Mouse (Mus musculus): ENCODE measurements around the gene U2af2. TPM values are rescaled to one million over a fixed set of nuclear protein-coding genes. Genes with fewer than 3 reads are reported as not detected.

The U2af2 gene
- polyA plus RNA-seq, 1 experiment from 2014 or later = 136 TPM

DNA sequence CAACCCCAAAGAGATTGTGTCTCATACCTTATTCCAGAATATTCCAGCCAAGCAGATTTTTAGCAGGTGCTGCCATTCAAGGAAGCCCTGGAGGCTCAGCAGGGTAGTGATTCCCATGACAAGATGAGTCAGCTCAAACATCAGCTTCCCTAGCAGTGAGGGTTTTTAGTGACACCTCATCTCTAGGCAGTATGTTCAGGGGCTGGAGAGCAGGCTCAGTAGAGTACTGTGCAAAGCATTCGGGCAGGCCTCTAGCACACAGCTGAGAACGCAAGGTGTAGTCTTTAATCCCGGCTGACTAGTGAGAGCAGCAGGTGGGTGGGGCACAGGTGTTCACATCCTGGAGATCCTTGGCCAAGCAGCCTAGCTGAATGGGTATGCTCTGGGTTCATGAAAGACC is 37.9 kb downstream of the U2af2 start:
- Histone ChIP-seq H3K27ac (replicated peaks) (no peak overlapping the region), H3K9ac (replicated peaks) (no peak overlapping the region), H3K4me3 (no peak overlapping the region), H3K4me2 (replicated peaks) (no peak overlapping the region), H3K9me3 (no peaks in the 10 kb centered on the region), H3K4me1 (no peaks in the 10 kb centered on the region), H3K36me3 (peaks cover 38% of the 10 kb centered on the region), H3K27me3 (no peaks in the 10 kb centered on the region)
- ATAC-seq (replicated peaks) = no peak
- WGBS = 94% methylated on average over 3 of the region's 3 CpGs

DNA sequence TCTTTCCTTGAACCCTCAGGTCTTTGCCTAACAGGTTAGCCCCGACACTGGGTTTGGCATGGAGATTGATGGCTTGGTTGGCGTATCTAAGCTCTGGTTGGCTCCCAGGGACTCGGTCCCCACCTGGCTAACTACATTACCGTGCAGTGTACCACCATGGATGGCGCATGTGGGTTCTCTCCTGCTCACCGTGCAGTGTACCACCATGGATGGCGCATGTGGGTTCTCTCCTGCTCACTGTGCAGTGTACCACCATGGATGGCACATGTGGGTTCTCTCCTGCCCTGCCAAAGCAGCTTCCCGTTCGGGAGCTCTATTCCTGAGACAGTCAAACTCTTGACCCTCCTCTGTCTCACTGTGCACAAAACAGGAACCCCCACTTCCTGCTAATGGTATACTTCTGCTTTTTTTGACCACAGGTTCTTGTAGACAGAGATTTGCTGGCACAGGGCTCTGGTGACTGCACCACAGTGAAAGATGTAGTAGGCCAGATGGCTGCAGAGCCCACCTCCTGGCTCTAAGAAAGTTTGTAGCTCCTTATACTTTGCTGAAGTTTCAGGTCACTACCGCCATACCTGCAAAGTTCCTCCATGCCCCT is 39.2 kb downstream of the U2af2 start:
- Histone ChIP-seq H3K4me3 (no peak overlapping the region), H3K4me1 (no peaks in the 10 kb centered on the region), H3K36me3 (peaks cover 25% of the 10 kb centered on the region), H3K9me3 (no peaks in the 10 kb centered on the region), H3K4me2 (replicated peaks) (no peak overlapping the region), H3K27ac (replicated peaks) (no peak overlapping the region), H3K27me3 (no peaks in the 10 kb centered on the region), H3K9ac (replicated peaks) (no peak overlapping the region)
- ATAC-seq (replicated peaks) = no peak
- WGBS = 93% methylated on average over 10 of the region's 10 CpGs

DNA sequence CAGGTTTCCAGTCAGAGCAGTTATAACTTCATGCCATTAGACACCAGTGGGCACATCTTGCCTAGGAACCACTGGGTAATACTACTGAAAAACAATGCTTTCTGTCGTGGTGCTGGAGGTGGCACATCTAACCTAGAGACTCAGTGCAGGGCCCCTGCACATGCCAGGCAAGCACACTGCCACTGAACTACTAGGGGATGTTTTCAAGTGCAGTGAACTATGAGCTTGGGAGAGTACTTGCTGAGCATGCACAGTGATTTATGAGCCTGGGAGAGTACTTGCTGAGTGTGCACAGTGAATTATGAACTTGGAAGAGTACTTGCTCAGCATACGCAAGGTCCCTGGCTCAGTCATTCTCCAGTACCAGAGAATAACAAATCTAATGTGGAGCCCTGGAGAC is 40.6 kb downstream of the U2af2 start:
- 86% methylated on average over 2 of the region's 2 CpGs for WGBS

DNA sequence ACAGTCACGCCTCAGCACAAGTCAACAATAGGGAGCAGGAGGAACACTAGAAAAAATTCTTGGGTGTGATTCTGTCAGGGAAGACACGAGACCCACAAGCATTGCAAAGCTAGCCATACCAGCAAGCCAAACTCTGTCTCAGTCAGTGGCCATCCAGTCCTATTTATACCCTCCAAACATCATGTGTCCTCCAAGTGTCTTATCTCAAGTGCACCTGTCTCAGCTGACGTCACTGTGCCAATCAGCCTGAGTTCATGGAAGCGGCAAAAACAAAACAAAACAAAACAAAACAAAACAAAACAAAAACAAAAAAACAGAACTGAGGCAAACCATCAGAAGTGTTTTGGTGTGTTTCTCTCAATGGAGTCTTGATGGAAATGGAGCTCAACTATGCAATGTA is 46.3 kb downstream of the U2af2 start:
- no peak overlapping the region for H3K4me3 ChIP-seq
- no peak for ATAC-seq (replicated peaks)
- no peaks in the 10 kb centered on the region for H3K36me3 ChIP-seq
- H3K4me1 ChIP-seq = no peaks in the 10 kb centered on the region
- no peaks in the 10 kb centered on the region for H3K27me3 ChIP-seq
- WGBS = 81% methylated on average over 4 of the region's 4 CpGs
- H3K27ac ChIP-seq (replicated peaks) = no peak overlapping the region
- no peak overlapping the region for H3K9ac ChIP-seq (replicated peaks)
- no peak overlapping the region for H3K4me2 ChIP-seq (replicated peaks)
- no peaks in the 10 kb centered on the region for H3K9me3 ChIP-seq

More for the DNA sequence above, 40.6 kb downstream of the U2af2 start:
- Histone ChIP-seq H3K27me3 (no peaks in the 10 kb centered on the region), H3K27ac (replicated peaks) (no peak overlapping the region), H3K9me3 (no peaks in the 10 kb centered on the region), H3K36me3 (peaks cover 16% of the 10 kb centered on the region), H3K4me2 (replicated peaks) (no peak overlapping the region), H3K4me1 (no peaks in the 10 kb centered on the region), H3K9ac (replicated peaks) (no peak overlapping the region), H3K4me3 (no peak overlapping the region)
- ATAC-seq (replicated peaks) = no peak

DNA sequence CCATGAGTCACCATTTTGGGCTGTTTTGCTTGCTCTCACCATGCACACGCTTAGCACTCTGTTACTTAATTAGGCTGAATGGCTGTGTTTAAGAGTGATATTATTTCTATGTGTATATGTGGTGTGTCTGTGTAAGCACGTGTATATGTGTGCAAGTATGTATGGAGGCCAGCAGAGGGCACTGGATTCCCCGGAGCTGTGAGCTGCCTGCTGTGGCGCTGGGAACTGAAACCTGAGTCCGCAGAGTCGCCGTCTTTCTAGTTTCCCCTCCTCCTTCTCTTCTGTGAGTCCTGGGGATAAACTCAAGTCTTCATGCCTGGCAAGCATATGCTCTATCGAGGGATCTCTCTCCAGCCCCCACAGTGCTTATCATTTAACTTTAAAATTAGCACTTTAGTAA is 47.4 kb downstream of the U2af2 start:
- Histone ChIP-seq H3K9me3 (no peaks in the 10 kb centered on the region), H3K4me2 (replicated peaks) (no peak overlapping the region), H3K27ac (replicated peaks) (no peak overlapping the region), H3K4me3 (no peak overlapping the region), H3K27me3 (no peaks in the 10 kb centered on the region), H3K9ac (replicated peaks) (no peak overlapping the region), H3K4me1 (no peaks in the 10 kb centered on the region), H3K36me3 (no peaks in the 10 kb centered on the region)
- 81% methylated on average over 8 of the region's 8 CpGs for WGBS
- no peak for ATAC-seq (replicated peaks)

DNA sequence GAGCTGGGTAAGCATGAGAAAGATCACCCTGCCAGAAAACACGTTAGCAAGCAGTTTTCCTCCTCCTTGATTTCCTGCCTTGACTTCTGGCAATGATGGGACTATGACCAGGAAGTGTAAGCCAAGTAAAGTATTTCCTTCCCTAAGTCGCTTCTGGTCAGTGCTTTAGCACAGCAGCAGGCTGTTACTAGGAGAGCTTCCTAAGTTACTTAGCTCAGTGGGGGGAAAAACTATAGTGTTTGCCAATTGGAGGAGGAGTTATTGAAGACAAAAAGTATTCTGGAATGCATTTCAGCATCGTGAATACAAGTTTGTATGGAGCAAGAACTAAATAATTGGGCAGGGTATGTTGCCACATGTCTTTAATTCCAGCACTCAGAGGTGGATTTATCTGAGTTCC is 50.8 kb downstream of the U2af2 start:
- Histone ChIP-seq H3K4me2 (replicated peaks) (no peak overlapping the region), H3K27me3 (no peaks in the 10 kb centered on the region), H3K9ac (replicated peaks) (no peak overlapping the region), H3K9me3 (no peaks in the 10 kb centered on the region), H3K36me3 (no peaks in the 10 kb centered on the region), H3K4me1 (no peaks in the 10 kb centered on the region), H3K27ac (replicated peaks) (no peak overlapping the region), H3K4me3 (no peak overlapping the region)
- 44% methylated on average over 3 of the region's 3 CpGs for WGBS
- no peak for ATAC-seq (replicated peaks)

DNA sequence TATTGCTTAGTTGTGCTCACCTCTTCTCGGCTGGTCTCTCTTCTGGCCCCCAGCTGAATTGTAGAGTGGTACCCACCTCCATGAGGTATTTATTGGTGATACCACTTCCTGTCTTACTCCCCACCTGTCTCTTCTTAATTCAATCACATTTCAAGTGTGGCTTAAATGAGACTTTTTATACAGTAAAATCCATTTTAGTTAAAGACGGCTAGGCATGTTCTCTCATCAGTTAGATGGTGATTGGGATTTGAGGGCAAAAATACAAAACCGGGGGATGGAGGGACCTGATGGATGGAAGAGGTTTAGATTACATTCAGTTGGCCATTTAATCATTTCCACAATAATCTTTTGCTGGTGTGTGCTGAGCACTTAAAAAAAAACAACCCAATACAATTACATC is 54.9 kb downstream of the U2af2 start, which contains the start of gene Rfpl4:
Gene Rfpl4 (minus strand): TSS at position 101 of the 400 bp plus-strand sequence.
- H3K36me3 ChIP-seq = no peaks in the 10 kb centered on the region
- H3K4me3 ChIP-seq = no peak within 1 kb of the TSS
- H3K9me3 ChIP-seq = no peaks in the 10 kb centered on the region
- 89% methylated on average over 3 of the region's 3 CpGs for WGBS
- H3K4me2 ChIP-seq (replicated peaks) = no peak within 1 kb of the TSS
- H3K27ac ChIP-seq (replicated peaks) = no peak within 1 kb of the TSS
- H3K27me3 ChIP-seq = no peaks in the 10 kb centered on the region
- H3K4me1 ChIP-seq = no peaks in the 10 kb centered on the region
- H3K9ac ChIP-seq (replicated peaks) = no peak within 1 kb of the TSS
- ATAC-seq (replicated peaks) = no peak

DNA sequence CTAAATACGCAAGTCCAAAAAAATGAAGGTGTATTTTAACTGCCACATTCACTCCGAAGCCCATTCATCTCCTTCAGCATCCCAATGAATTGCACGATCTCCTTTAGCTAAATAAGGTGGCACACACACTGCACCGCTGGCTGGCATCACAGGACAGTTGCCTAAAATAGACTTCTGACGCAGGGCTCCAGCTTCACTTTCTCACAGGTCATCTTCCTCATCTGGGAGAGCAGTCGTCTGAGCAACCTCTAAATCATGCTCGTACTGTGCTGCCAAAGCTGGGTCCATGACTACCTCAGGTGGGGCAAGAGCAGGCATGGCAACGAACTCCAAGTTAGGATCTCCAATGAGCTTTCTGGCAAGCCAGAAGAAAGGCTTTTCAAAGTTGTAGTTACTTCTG is 63.1 kb downstream of the U2af2 start:
- WGBS = 90% methylated on average over 8 of the region's 8 CpGs
- Histone ChIP-seq H3K4me1 (0 out of 2 replicates have a peak, but pooled peaks cover 6% of the 10 kb centered on the region), H3K27ac (replicated peaks) (no peak overlapping the region), H3K9ac (replicated peaks) (no peak overlapping the region), H3K36me3 (no peaks in the 10 kb centered on the region), H3K4me2 (replicated peaks) (no peak overlapping the region), H3K9me3 (no peaks in the 10 kb centered on the region), H3K27me3 (no peaks in the 10 kb centered on the region), H3K4me3 (no peak overlapping the region)
- ATAC-seq (replicated peaks) = no peak

DNA sequence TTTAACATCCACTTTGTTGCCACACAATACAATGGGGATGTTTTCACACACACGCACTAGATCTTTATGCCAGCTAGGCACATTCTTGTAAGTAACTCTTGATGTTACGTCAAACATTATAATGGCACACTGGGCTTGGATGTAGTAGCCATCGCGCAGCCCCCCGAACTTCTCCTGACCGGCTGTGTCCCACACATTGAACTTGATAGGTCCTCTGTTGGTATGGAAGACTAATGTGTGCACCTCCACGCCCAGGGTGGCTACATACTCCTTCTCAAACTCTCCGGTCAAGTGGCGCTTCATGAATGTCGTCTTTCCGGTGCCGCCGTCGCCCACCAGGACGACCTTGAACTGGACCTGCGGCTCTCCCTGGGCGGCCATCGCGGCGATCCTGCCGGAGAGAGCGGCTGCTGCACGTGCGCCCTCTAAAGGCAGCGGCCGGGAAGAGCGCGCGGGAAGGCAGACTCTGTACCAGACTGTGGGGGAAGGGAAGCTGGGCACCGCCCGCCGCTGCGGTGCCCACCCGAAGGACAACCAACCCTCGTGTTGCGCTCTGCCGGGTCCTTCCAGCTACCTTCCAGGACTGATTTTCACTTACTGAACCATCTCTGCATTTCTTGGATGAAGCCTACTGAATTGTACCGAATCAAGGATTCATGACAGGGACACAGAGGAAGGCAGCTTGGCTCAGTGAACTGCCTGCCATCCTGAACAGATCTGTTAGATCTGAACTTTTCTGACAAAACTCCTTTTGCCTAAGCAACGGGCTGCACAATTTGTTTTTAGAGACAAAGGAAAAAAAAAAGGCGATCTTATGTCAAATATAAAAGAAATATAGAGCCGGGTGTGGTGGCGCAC is 63.8 kb downstream of the U2af2 start, which contains the start of gene Rasl2-9:
Gene Rasl2-9 (minus strand): TSS at position 402 of the 858 bp plus-strand sequence.
- peak within 1 kb of the TSS; percentile 63 for H3K4me2 ChIP-seq (replicated peaks)
- 0 out of 2 replicates have a peak, but pooled peaks cover 6% of the 10 kb centered on the region for H3K4me1 ChIP-seq
- no peaks in the 10 kb centered on the region for H3K9me3 ChIP-seq
- no peaks in the 10 kb centered on the region for H3K27me3 ChIP-seq
- ATAC-seq (replicated peaks) = peak; percentile 81
- no peaks in the 10 kb centered on the region for H3K36me3 ChIP-seq
- 19% methylated on average over 42 of the region's 42 CpGs for WGBS
- no peak within 1 kb of the TSS for H3K27ac ChIP-seq (replicated peaks)
- H3K9ac ChIP-seq (replicated peaks) = peak within 1 kb of the TSS; percentile 46; the same call in 1 of the 2 replicates
- peak within 1 kb of the TSS; percentile 45 for H3K4me3 ChIP-seq

Small RNA genes within 50 kb of the gene (microRNA-seq; reads per million reads assigned to microRNA genes)
- gene Gm26217 = not detected

Other genes starting within 250 kb of the U2af2 start
- gene Ube2s, start 249.6 kb upstream of the U2af2 start, polyA plus RNA-seq (2015; fragmentation: Nextera tagmentation; extraction: Ambion mirVana) = 363 and 383 TPM in 2 replicates
- 8.8 and 10.7 TPM in 2 replicates for gene Shisa7, start 217.4 kb upstream of the U2af2 start, polyA plus RNA-seq (2015; fragmentation: Nextera tagmentation; extraction: Ambion mirVana)
- 3.7 and 4.8 TPM in 2 replicates for gene Isoc2b, start 191.9 kb upstream of the U2af2 start, polyA plus RNA-seq (2015; fragmentation: Nextera tagmentation; extraction: Ambion mirVana)
- gene Isoc2a, start 185.0 kb upstream of the U2af2 start, polyA plus RNA-seq (2015; fragmentation: Nextera tagmentation; extraction: Ambion mirVana) = 0.65 and 0.76 TPM in 2 replicates
- 0.31 and 0.33 TPM in 2 replicates for gene Gm36210, start 155.6 kb upstream of the U2af2 start, polyA plus RNA-seq (2015; fragmentation: Nextera tagmentation; extraction: Ambion mirVana)
- 4.0 and 4.2 TPM in 2 replicates for gene Zfp628, start 146.9 kb upstream of the U2af2 start, polyA plus RNA-seq (2015; fragmentation: Nextera tagmentation; extraction: Ambion mirVana)
- 35.2 and 39.3 TPM in 2 replicates for gene Nat14, start 140.1 kb upstream of the U2af2 start, polyA plus RNA-seq (2015; fragmentation: Nextera tagmentation; extraction: Ambion mirVana)
- 0.24 and 0.32 TPM in 2 replicates for gene Ssc5d, start 136.4 kb upstream of the U2af2 start, polyA plus RNA-seq (2015; fragmentation: Nextera tagmentation; extraction: Ambion mirVana)
- not detected in 2 replicates for gene Sbk2, start 97.7 kb upstream of the U2af2 start, polyA plus RNA-seq (2015; fragmentation: Nextera tagmentation; extraction: Ambion mirVana)
- gene Sbk3, start 91.0 kb upstream of the U2af2 start, polyA plus RNA-seq (2015; fragmentation: Nextera tagmentation; extraction: Ambion mirVana) = 0.27 and 0.33 TPM in 2 replicates
- gene Zfp579, start 66.0 kb upstream of the U2af2 start, polyA plus RNA-seq (2015; fragmentation: Nextera tagmentation; extraction: Ambion mirVana) = 58.9 and 60.9 TPM in 2 replicates
- 11.6 and 12.5 TPM in 2 replicates for gene Zfp524, start 47.7 kb upstream of the U2af2 start, polyA plus RNA-seq (2015; fragmentation: Nextera tagmentation; extraction: Ambion mirVana)
- 52.1 TPM in 2 replicates for gene Fiz1, start 47.4 kb upstream of the U2af2 start, polyA plus RNA-seq (2015; fragmentation: Nextera tagmentation; extraction: Ambion mirVana)
- gene Gm44973, start 46.6 kb upstream of the U2af2 start, polyA plus RNA-seq (2015; fragmentation: Nextera tagmentation; extraction: Ambion mirVana) = 0.89 TPM in 1 of 2 replicates, not detected in the other
- 6.1 and 6.5 TPM in 2 replicates for gene Zfp865, start 41.8 kb upstream of the U2af2 start, polyA plus RNA-seq (2015; fragmentation: Nextera tagmentation; extraction: Ambion mirVana)
- 39.7 and 45.8 TPM in 2 replicates for gene Ccdc106, start 41.6 kb upstream of the U2af2 start, polyA plus RNA-seq (2015; fragmentation: Nextera tagmentation; extraction: Ambion mirVana)
- gene 4632433K11Rik, start 28.0 kb upstream of the U2af2 start, polyA plus RNA-seq (2015; fragmentation: Nextera tagmentation; extraction: Ambion mirVana) = not detected in 2 replicates
- 7.8 and 8.5 TPM in 2 replicates for gene Zfp784, start 23.7 kb upstream of the U2af2 start, polyA plus RNA-seq (2015; fragmentation: Nextera tagmentation; extraction: Ambion mirVana)
- gene Zfp580, start 10.6 kb upstream of the U2af2 start, polyA plus RNA-seq (2015; fragmentation: Nextera tagmentation; extraction: Ambion mirVana) = 53.0 and 54.1 TPM in 2 replicates
- 94.5 and 96.9 TPM in 2 replicates for gene Epn1, start 18.1 kb downstream of the U2af2 start, polyA plus RNA-seq (2015; fragmentation: Nextera tagmentation; extraction: Ambion mirVana)
- gene Rfpl4, start 54.8 kb downstream of the U2af2 start, polyA plus RNA-seq (2015; fragmentation: Nextera tagmentation; extraction: Ambion mirVana) = 0.13 TPM in 1 of 2 replicates, not detected in the other
- 0.19 TPM in 1 of 2 replicates, not detected in the other for gene Rasl2-9, start 63.8 kb downstream of the U2af2 start, polyA plus RNA-seq (2015; fragmentation: Nextera tagmentation; extraction: Ambion mirVana)
- gene Vmn1r55, start 87.5 kb downstream of the U2af2 start, polyA plus RNA-seq (2015; fragmentation: Nextera tagmentation; extraction: Ambion mirVana) = 0.01 TPM in 1 of 2 replicates, not detected in the other
- not detected in 2 replicates for gene Vmn1r56, start 134.6 kb downstream of the U2af2 start, polyA plus RNA-seq (2015; fragmentation: Nextera tagmentation; extraction: Ambion mirVana)
- not detected in 2 replicates for gene Vmn1r57, start 156.3 kb downstream of the U2af2 start, polyA plus RNA-seq (2015; fragmentation: Nextera tagmentation; extraction: Ambion mirVana)